Mouse (Mus musculus) thymus, postnatal 14 days (tissue): ENCODE results near the gene Gm21319.
"Not testable (repeated sequence)": the region's sequence is repeated elsewhere in the genome, so short reads cannot be mapped to it uniquely, and the experiment has no call there.

Experiments
- DNase-seq: peaks from one replicate; pipeline ENCODE4 v3.0.0; 2021

Gm21319 gene

DNA sequence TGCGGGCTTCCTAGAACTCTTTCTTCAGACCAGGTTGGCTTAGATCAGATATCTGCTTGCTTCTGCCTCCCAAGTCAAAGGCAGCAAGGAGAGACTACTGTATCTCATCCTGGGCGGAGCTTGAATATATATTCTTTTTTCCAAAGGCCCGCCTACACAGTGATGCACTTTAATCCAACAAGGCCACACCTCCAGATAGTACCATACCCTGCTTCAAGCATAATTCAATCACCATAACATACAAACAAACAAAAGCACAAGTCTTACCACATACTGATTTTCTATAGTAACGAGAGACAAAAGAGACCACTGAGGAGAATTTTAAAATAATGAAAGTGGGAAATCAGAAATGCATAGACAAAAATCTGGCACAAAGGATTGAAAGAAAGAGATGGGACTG is at the start of gene Gm21319:
Gm21319 (minus strand) TSS at position 101 of the 400 bp plus-strand sequence.
- not testable (repeated sequence) for DNase-seq

DNA sequence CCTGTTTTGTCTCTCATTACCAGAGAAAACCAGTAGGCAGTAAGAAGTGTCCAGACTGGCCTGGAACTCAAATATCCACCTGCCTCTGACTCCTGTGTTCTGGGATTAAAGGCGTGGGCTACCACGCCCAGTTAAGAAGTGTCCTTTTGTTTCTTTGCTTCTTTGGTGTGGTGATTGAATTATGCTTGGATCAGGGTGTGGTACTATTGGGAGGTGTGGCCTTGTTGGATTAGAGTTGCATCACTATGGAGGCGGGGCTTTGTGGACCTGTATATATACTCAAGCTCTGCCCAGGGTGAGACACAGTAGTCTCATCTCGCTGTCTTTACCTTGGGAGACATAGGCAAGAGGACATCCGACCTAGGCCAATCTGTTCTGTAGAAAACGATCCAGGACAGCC is 40.7 kb upstream of the Gm21319 start, which contains the start of gene BB287469:
BB287469 (plus strand) TSS at position 301 of the 400 bp plus-strand sequence.
- not testable (repeated sequence) for DNase-seq

DNA sequence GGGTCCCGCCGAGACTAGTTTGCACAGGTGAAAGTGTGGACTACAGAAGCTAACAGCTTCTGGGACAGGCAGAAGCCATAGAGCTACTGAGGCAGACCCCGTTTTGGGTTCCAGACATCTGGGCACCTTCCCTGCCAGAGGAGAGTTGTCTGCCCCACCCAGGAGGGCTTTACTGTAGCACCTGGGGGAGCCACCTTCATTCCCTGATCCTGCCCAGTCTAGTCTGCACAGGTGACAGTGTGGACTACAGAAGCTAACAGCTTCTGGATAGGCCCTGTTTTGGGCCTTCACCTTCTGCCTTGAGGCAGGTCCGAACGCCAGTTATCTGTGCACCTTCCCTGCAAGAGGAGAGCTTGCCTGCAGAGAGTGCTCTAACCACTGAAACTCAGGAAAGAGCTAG is 22.4 kb upstream of the Gm21319 start:
- not testable (repeated sequence) for DNase-seq

DNA sequence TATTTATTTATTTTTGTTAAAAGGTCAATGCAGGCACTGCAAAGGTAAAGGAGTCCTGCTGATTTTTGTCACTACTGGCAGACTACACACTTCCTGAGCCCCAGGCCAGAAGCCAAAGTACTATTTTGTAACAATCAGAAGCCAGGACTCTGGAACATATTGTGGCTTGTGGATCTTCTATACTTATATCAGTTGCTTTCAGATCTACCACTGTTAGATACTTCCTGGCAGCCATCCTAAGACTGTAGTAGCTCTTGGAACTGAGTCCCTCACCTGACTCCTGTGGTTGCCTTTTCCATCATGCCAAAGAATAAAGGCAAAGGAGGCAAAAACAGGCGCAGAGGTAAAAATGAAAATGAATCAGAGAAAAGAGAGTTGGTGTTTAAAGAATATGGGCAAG is 19.7 kb upstream of the Gm21319 start, which contains the start of gene Gm21936:
Gm21936 (plus strand) TSS at position 301 of the 400 bp plus-strand sequence.
- DNase-seq = not testable (repeated sequence)
